Mouse (Mus musculus): Measurements from ENCODE around the gene Myh13. TPM values are rescaled to one million over a fixed set of nuclear protein-coding genes. Genes with fewer than 3 reads are reported as not detected.

Myh13 gene
- total RNA-seq (2023) = not detected in 2 replicates

GRCm38 (mm10) chr11:67321358-67321757 is at the start of gene Myh13:
Myh13 (plus strand) TSS chr11:67321658.

GRCm38 (mm10) chr11:67276601-67277174 is 44.8 kb upstream of the Myh13 start, which contains the start of gene Myh8:
Myh8 (plus strand) TSS chr11:67277124.

Other genes starting within 250 kb of the Myh13 start
- gene Myh3, start 243.4 kb upstream of the Myh13 start, total RNA-seq (2023) = 0.09 TPM in 1 of 2 replicates, not detected in the other
- gene Myh2, start 150.6 kb upstream of the Myh13 start, total RNA-seq (2023) = not detected in 2 replicates
- gene Myh1, start 121.6 kb upstream of the Myh13 start, total RNA-seq (2023) = not detected in 2 replicates
- not detected in 2 replicates for gene Myh4, start 83.6 kb upstream of the Myh13 start, total RNA-seq (2023)
- not detected in 2 replicates for gene Myh8, start 44.5 kb upstream of the Myh13 start, total RNA-seq (2023)
- gene Gas7, start 133.8 kb downstream of the Myh13 start, total RNA-seq (2023) = 162 and 169 TPM in 2 replicates